Mouse (Mus musculus) liver, embryonic 11.5 days (tissue): Measurements from ENCODE around the gene Olfr684. TPM values are rescaled to one million over a fixed set of nuclear protein-coding genes. Genes with fewer than 3 reads are reported as not detected.

Source experiments
- ATAC-seq: fragments of 200-750 bp; cut with Nextera tagmentation; replicated peaks from 2 replicates; pipeline ENCODE4 v1.8.0; 2017; ENCODE audit warnings: moderate number of reproducible peaks, mild to moderate bottlenecking, moderate TSS enrichment, moderate library complexity; ENCODE audit not compliant: low FRiP score
- DNase-seq: peaks from one replicate; pipeline ENCODE4 v3.0.0-alpha.2; 2017; ENCODE audit warnings: low spot score
- H3K27ac ChIP-seq: fragments of 300-500 bp; sonication (generic); 2 replicates; pipeline ENCODE4 v1.5.1; 2014; ENCODE audit warnings: mild to moderate bottlenecking, low read depth, low read length, control low read depth
- H3K27me3 ChIP-seq: fragments of 300-500 bp; sonication (generic); replicated peaks from 2 replicates; pipeline ENCODE4 v1.6.1; 2014; ENCODE audit warnings: low read length, mixed read lengths; ENCODE audit not compliant: control insufficient read depth, insufficient read depth
- H3K36me3 ChIP-seq: fragments of 300-500 bp; sonication (generic); 2 replicates; pipeline ENCODE4 v1.6.1; 2014; ENCODE audit warnings: mild to moderate bottlenecking, low read length, moderate library complexity, mixed read lengths; ENCODE audit not compliant: control insufficient read depth, insufficient read depth
- H3K4me1 ChIP-seq: fragments of 300-500 bp; sonication (generic); replicated peaks from 2 replicates; pipeline ENCODE4 v1.6.1; 2014; ENCODE audit warnings: low read length, mixed read lengths; ENCODE audit not compliant: control insufficient read depth, insufficient read depth
- H3K4me2 ChIP-seq: fragments of 300-500 bp; sonication (generic); 2 replicates; pipeline ENCODE4 v1.6.1; 2014; ENCODE audit warnings: mild to moderate bottlenecking, control low read depth, moderate library complexity
- H3K4me3 ChIP-seq: fragments of 300-500 bp; sonication (generic); 2 replicates; pipeline ENCODE4 v1.5.1; 2014; ENCODE audit warnings: low read depth, low read length, control low read depth
- H3K9ac ChIP-seq: fragments of 300-500 bp; sonication (generic); 2 replicates; pipeline ENCODE4 v1.6.1; 2014; ENCODE audit warnings: low read depth, low read length, control low read depth
- H3K9me3 ChIP-seq: fragments of 300-500 bp; sonication (generic); 2 replicates; pipeline ENCODE4 v1.6.1; 2016; ENCODE audit warnings: low read length, inconsistent platforms, mixed read lengths; ENCODE audit not compliant: control insufficient read depth
- WGBS: fragments of 180-500 bp; shearing (Covaris S2); extraction: QIAGEN DNeasy Blood & Tissue Kit; methylation state at CpG from one replicate; pipeline ENCODE4 v1.1.7; 2014; 5-methylcytosine and 5-hydroxymethylcytosine counted together
- polyA plus RNA-seq: library from polyadenylated mRNA; unstranded; fragments of >200 nt; fragmentation: Nextera tagmentation; extraction: Ambion mirVana; gene quantifications from 2 replicates; pipeline ENCODE4 v1.2.1, GENCODE M21; 2014

Olfr684 gene
- not detected in 2 replicates for polyA plus RNA-seq

DNA sequence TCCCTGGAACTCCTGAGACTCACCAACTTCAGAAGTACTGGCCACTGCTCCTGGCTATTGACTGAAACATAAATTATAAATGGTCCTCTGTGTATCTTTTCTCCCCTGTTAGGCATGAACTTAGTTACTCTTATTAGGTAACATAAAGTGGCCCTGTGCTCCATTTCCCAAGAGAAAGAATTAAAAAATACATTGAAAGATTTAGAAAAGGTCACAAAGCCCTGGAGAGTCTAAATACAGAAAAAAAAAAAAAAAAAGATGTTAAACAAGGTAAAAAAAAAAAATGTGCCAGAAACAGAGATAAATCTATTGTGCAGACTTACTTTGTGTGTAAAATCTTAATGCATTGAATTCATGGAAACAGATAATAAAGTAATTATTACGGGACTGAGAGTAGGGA, at the start of gene Olfr684:
TSS of gene Olfr684 (minus strand) at position 101 of the 400 bp plus-strand sequence.
- H3K4me1 ChIP-seq, result no peaks in the 10 kb centered on the region
- no peaks in the 10 kb centered on the region for H3K36me3 ChIP-seq
- H3K27ac ChIP-seq, result no peak within 1 kb of the TSS
- no peaks in the 10 kb centered on the region for H3K9me3 ChIP-seq
- no peak within 1 kb of the TSS for H3K4me3 ChIP-seq
- DNase-seq (no peak), ATAC-seq (no peak)
- H3K4me2 ChIP-seq, result no peak within 1 kb of the TSS
- no peak within 1 kb of the TSS for H3K9ac ChIP-seq
- H3K27me3 ChIP-seq, result no peaks in the 10 kb centered on the region
- WGBS, result 50% methylated on average over 1 of the region's 1 CpGs

- no peak within 1 kb of the TSS for H3K4me2 ChIP-seq
- no peak within 1 kb of the TSS for H3K4me3 ChIP-seq
- no peaks in the 10 kb centered on the region for H3K27me3 ChIP-seq
- no peak within 1 kb of the TSS for H3K9ac ChIP-seq
- H3K27ac ChIP-seq, result no peak within 1 kb of the TSS
- H3K9me3 ChIP-seq, result no peaks in the 10 kb centered on the region
- ATAC-seq (no peak), DNase-seq (no peak)
- no peaks in the 10 kb centered on the region for H3K36me3 ChIP-seq
- H3K4me1 ChIP-seq, result no peaks in the 10 kb centered on the region
Measured at GRCm38 (mm10) chr7:105207385-105207784, 43.9 kb upstream of the Olfr684 start, which contains the start of gene Olfr686. Gene Olfr686 (minus strand): TSS chr7:105207485.

- Histone ChIP-seq H3K4me2 (no peak within 1 kb of the TSS), H3K4me1 (no peaks in the 10 kb centered on the region), H3K36me3 (no peaks in the 10 kb centered on the region), H3K9ac (no peak within 1 kb of the TSS), H3K4me3 (no peak within 1 kb of the TSS), H3K27ac (no peak within 1 kb of the TSS), H3K27me3 (no peaks in the 10 kb centered on the region), H3K9me3 (no peaks in the 10 kb centered on the region)
- ATAC-seq (no peak), DNase-seq (no peak)
- WGBS, result 84% methylated on average over 1 of the region's 1 CpGs
Measured at GRCm38 (mm10) chr7:105185912-105186311, 22.5 kb upstream of the Olfr684 start, which contains the start of gene Olfr685. Gene Olfr685 (minus strand): TSS chr7:105186012.

DNA sequence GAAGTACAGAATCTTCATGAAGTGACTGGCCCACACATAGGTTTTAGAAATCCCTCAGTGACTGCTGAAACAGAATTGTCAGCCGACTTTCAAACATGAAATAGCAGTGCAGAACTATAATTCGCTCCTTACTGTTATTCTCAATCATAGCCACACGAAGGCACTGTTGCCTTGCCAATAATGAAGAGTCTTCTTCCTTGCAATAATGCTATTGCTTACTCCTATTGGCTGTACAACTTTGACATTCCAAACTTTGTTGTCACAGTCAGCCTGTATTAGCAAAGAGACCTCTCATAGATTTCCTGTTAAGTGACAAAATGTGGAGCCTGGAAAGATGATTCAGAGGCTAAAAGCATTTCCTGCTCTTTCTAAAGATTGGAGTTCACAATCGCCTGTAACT, 7.3 kb upstream of the Olfr684 start:
- Histone ChIP-seq H3K9ac (no peak overlapping the region), H3K27ac (no peak overlapping the region), H3K27me3 (no peaks in the 10 kb centered on the region), H3K4me1 (no peaks in the 10 kb centered on the region), H3K36me3 (no peaks in the 10 kb centered on the region), H3K4me3 (no peak overlapping the region), H3K9me3 (no peaks in the 10 kb centered on the region), H3K4me2 (no peak overlapping the region)
- DNase-seq (no peak), ATAC-seq (no peak)
- 46% methylated on average over 4 of the region's 4 CpGs for WGBS

GRCm38 (mm10) chr7:105146912-105147311, 16.5 kb downstream of the Olfr684 start, which contains the start of gene Olfr683:
Gene Olfr683 (minus strand): TSS chr7:105147012.
- Histone ChIP-seq H3K4me3 (no peak within 1 kb of the TSS), H3K9me3 (no peaks in the 10 kb centered on the region), H3K9ac (no peak within 1 kb of the TSS), H3K27me3 (no peaks in the 10 kb centered on the region), H3K27ac (no peak within 1 kb of the TSS), H3K4me1 (no peaks in the 10 kb centered on the region), H3K36me3 (no peaks in the 10 kb centered on the region), H3K4me2 (no peak within 1 kb of the TSS)
- ATAC-seq (no peak), DNase-seq (no peak)
- 45% methylated on average over 1 of the region's 1 CpGs for WGBS

- no peak for ATAC-seq
- Histone ChIP-seq H3K4me2 (no peak overlapping the region), H3K27me3 (no peaks in the 10 kb centered on the region), H3K36me3 (no peaks in the 10 kb centered on the region), H3K4me1 (no peaks in the 10 kb centered on the region), H3K9ac (no peak overlapping the region), H3K4me3 (no peak overlapping the region), H3K27ac (no peak overlapping the region), H3K9me3 (no peaks in the 10 kb centered on the region)
- 71% methylated on average over 2 of the region's 2 CpGs for WGBS
- no peak for DNase-seq
Measured at GRCm38 (mm10) chr7:105141275-105141674, 22.2 kb downstream of the Olfr684 start.

DNA sequence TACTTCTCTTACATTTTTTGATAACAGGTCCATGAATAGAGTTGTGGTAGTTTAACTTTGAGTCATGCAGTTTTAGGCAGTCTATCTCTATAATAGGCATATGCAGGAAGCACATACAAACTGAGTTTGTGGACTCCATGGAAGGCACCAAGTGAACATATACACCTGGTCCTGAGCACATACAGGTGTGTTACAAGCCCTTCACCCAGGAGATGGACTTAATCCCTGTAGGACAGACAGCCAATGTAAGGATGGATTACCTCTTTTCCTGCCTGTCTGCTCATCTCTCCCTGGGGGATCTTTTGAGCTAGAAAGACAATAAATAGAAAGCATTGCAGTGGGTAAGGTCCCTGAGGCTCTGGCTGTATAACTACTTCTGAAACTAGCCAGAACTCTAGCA, 46.9 kb downstream of the Olfr684 start, which contains the start of gene Olfr681:
TSS of gene Olfr681 (plus strand) at position 301 of the 400 bp plus-strand sequence.
- no peak for DNase-seq
- H3K4me2 ChIP-seq, result no peak within 1 kb of the TSS
- no peaks in the 10 kb centered on the region for H3K9me3 ChIP-seq
- no peaks in the 10 kb centered on the region for H3K4me1 ChIP-seq
- no peaks in the 10 kb centered on the region for H3K36me3 ChIP-seq
- no peak within 1 kb of the TSS for H3K4me3 ChIP-seq
- H3K9ac ChIP-seq, result no peak within 1 kb of the TSS
- no peak within 1 kb of the TSS for H3K27ac ChIP-seq
- no peaks in the 10 kb centered on the region for H3K27me3 ChIP-seq
- ATAC-seq, result no peak

Other genes with a start within 250 kb of the Olfr684 start
- gene Olfr667, start 242.2 kb downstream of the Olfr684 start, polyA plus RNA-seq, result not detected in 2 replicates
- gene Olfr668, start 235.6 kb downstream of the Olfr684 start, polyA plus RNA-seq, result not detected in 2 replicates
- gene Olfr669, start 229.4 kb downstream of the Olfr684 start, polyA plus RNA-seq, result not detected in 2 replicates
- not detected in 2 replicates for gene Olfr670, start 201.0 kb downstream of the Olfr684 start, polyA plus RNA-seq
- gene Olfr671, start 184.5 kb downstream of the Olfr684 start, polyA plus RNA-seq, result not detected in 2 replicates
- gene Olfr672, start 161.6 kb downstream of the Olfr684 start, polyA plus RNA-seq, result not detected in 2 replicates
- gene Olfr675, start 135.2 kb downstream of the Olfr684 start, polyA plus RNA-seq, result not detected in 2 replicates
- gene Olfr676, start 131.0 kb downstream of the Olfr684 start, polyA plus RNA-seq, result not detected in 2 replicates
- gene Olfr677, start 112.3 kb downstream of the Olfr684 start, polyA plus RNA-seq, result not detected in 2 replicates
- gene Olfr678, start 99.2 kb downstream of the Olfr684 start, polyA plus RNA-seq, result not detected in 2 replicates
- not detected in 2 replicates for gene Olfr679, start 82.4 kb downstream of the Olfr684 start, polyA plus RNA-seq
- not detected in 2 replicates for gene Olfr680-ps1, start 70.8 kb downstream of the Olfr684 start, polyA plus RNA-seq
- not detected in 2 replicates for gene Olfr681, start 46.8 kb downstream of the Olfr684 start, polyA plus RNA-seq
- gene Olfr683, start 16.6 kb downstream of the Olfr684 start, polyA plus RNA-seq, result not detected in 2 replicates
- gene Olfr685, start 22.4 kb upstream of the Olfr684 start, polyA plus RNA-seq, result not detected in 2 replicates
- not detected in 2 replicates for gene Olfr686, start 43.8 kb upstream of the Olfr684 start, polyA plus RNA-seq
- not detected in 2 replicates for gene Olfr688, start 124.4 kb upstream of the Olfr684 start, polyA plus RNA-seq
- gene Olfr689, start 147.5 kb upstream of the Olfr684 start, polyA plus RNA-seq, result not detected in 2 replicates
- gene Olfr690, start 170.5 kb upstream of the Olfr684 start, polyA plus RNA-seq, result not detected in 2 replicates
- gene Olfr691, start 178.6 kb upstream of the Olfr684 start, polyA plus RNA-seq, result not detected in 2 replicates
- not detected in 2 replicates for gene Olfr692, start 204.6 kb upstream of the Olfr684 start, polyA plus RNA-seq
- gene Gm5901, start 211.4 kb upstream of the Olfr684 start, polyA plus RNA-seq, result not detected in 2 replicates
- gene Fam160a2, start 236.4 kb upstream of the Olfr684 start, polyA plus RNA-seq, result 28.7 and 31.0 TPM in 2 replicates
- gene Cnga4, start 240.9 kb upstream of the Olfr684 start, polyA plus RNA-seq, result not detected in 2 replicates